Mouse (Mus musculus): ENCODE measurements around the gene Rbpj.
"Not testable (repeated sequence)": the region's sequence is repeated elsewhere in the genome, so short reads cannot be mapped to it uniquely, and the experiment has no call there.

Rbpj gene

DNA sequence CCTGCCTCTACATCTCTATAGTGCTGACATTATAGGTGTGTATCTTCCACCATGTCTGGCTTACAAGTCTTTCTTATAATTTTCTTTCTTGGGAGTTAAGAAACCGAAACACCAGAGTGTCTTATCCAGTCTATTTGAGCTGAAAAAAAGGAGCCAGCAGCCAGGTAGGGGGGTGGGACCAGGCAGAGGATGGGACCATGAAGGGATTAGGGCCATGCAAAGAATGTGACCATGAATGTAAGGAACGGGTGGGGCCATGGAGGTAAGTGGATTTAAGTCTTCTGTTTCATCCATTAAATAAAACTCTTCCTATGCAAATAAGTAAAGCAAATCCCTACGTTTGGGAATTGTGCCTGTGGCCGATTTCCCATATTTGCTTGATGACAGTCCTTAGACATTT, 78.0 kb downstream of the Rbpj start:
- ATAC-seq (ENCODE audit: insufficient number of reproducible peaks, low FRiP score, low TSS enrichment): no peak

DNA sequence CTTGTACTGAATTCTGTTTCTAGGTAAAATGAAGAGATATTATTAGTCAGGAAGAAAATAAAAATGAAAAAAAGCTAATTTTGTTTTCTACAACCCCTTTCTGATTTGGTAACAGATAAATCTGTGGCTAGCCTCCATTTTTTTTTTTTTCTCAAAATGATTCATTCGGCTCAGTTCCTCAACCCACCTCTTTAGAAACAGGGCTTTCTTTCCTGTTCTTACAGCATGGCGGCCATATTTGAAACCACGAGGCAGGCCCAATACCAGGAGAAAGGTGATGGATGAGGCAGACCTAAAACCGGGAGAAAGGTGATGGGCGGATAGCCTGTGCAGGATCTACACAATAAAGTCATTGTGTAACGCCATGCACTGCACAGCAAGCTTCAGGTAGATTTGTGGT, 80.5 kb downstream of the Rbpj start:
- ATAC-seq (ENCODE audit: insufficient number of reproducible peaks, low FRiP score, low TSS enrichment): no peak

DNA sequence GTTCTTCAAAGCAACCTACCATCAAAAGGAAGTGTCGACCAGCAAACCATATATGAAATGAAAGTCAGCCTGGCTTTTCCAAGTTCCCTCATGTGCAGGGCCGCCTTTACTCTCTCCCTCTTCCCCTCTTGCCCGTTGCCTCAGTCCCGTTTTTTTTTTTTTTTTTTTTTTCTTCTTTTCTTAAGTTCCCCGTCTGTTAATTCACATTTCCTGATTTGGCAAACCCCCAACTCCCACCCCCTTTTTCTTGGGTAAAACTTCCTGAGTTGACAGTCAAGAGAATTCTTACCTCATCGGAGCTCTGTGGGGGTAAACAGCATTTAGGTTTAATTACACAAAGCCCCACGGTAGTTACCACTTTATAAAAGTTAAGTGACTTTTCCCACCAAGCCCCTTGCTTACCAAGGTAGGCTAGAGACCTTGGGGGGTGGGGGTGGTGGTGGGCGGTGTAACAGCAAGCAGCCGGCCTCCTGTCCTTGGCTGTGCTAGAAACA, 81.1 kb downstream of the Rbpj start:
- ATAC-seq (ENCODE audit: insufficient number of reproducible peaks, low FRiP score, low TSS enrichment): no peak

DNA sequence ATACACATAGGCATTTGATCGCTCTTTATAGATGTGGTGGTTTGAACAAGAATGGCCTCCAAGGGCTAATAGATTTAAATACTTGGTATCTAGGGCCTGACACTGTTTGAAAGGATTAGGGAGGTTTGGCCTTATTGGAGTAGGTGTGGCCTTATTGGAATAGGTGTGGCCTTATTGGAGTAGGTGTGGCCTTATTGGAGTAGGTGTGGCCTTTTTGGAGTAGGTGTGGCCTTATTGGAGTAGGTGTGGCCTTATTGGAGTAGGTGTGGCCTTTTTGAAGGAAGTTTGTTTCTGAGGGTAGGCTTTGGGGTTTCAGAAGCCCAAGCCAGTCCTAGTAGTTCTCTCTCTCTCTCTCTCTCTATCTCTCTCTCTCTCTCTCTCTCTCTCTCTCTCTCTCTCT, 84.4 kb downstream of the Rbpj start:
- not testable (repeated sequence) for ATAC-seq (ENCODE audit: insufficient number of reproducible peaks, low FRiP score, low TSS enrichment)

DNA sequence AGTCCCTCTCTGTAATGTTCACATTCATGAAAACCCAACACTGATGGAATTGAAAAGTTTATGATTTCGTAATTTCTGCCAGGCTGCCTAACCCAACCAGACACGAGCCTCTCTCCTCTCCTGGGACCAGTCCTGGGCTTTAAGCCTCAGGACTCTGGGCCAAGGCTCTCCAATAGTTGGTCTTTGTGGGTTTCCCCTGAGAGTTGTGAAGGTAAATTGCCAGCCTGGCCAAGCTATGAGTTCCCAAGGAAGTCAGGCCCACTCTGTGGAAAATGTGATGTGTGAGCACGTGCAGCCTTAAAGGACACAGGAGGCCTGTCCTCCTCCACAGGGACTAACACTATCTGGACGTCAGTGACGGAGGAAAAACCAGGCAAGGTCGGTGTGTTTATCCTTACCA, 85.4 kb downstream of the Rbpj start:
- ATAC-seq (ENCODE audit: insufficient number of reproducible peaks, low FRiP score, low TSS enrichment): no peak

DNA sequence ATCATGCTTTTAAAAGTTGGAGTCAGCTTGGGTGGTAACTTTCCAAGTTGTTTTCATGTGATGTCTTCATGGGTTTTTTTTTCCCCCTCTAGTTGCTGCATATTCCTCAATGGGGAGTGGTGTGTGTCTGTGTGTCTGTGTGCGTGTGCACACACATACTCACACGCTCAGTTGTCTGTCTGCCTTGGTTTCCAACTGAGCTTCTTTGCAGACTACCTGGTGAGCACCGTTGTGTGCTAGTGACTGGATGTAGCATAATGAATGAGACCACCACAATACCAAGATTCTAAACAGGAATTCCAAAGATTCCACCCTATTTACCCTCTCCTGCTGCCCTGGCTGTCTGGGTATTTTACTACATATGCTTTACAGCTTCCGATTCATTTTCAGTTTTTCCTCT, 86.0 kb downstream of the Rbpj start:
- ATAC-seq (ENCODE audit: insufficient number of reproducible peaks, low FRiP score, low TSS enrichment): no peak

DNA sequence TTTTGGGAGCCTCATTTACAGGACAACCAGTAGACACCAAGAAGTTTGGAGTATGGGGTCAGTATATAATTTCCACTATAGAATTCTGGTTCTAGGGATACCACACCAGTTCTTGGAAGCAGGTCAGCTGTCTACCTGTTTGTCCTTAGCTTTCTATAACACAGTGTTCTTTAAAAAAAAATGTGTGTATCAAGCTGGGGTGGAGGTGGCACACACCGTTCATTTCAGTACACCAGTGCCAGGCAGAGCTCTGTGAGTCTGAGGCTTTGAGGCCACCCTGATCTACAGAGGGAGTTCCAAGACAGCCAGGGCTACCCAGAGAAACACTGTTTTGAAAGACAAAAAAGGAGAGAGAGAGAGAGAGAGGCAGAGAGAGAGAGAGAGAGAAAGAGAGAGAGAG, 87.3 kb downstream of the Rbpj start:
- ATAC-seq (ENCODE audit: insufficient number of reproducible peaks, low FRiP score, low TSS enrichment): no peak

DNA sequence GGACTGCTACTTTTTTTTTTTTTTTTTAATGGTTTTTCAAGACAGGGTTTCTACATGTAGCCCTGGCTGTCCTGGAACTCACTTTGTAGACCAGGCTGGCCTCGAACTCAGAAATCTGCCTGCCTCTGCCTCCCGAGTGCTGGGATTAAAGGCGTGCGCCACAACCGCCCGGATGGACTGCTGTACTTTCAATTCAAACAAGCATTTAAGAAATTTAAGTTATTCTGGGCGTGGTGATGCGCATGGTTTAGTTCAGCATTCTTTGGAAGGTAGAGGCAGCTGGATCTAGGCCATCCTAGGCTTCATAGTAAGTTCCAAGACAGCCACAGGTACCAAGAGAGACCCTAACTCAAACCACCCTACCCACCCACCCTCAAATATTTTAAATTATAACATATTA, 88.2 kb downstream of the Rbpj start:
- no peak for ATAC-seq (ENCODE audit: insufficient number of reproducible peaks, low FRiP score, low TSS enrichment)

DNA sequence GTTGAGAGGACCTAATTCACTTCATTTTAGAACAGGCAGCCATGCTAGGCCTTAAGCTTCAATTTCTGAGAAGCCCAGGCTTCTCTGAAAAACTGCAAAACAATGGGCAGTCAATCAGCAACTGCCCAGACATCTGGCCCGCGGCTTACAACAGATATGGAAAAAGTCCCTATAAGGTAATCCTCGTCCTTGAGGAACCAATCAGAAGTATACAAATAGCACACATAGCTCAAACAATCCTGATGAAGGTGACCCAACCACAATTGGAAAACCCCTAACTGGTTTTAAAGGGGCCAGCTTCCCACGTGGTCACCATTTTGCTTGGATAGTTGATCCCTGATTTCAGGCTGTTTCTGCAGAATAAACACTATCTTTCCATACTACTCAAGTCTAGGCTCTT, 89.0 kb downstream of the Rbpj start:
- ATAC-seq (ENCODE audit: insufficient number of reproducible peaks, low FRiP score, low TSS enrichment): no peak

DNA sequence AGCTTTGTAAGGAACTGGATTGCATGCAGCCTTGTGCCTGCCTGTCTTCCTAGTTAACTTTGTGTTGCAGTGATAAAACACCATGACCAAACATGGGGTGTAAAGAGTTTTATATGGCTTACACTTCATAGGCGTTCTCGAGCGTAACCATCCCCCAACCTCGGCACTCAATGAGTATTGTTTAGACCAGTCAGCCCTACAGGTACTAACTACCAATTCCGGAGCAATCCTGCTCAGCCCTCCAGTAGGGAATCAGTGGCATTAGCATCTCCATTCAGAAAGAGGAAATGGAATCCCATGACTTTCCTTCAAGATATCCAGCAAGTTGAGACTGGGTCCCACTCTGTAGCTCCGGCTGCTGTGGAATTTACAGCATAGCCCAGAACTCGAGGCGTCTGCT, 89.5 kb downstream of the Rbpj start:
- no peak for ATAC-seq (ENCODE audit: insufficient number of reproducible peaks, low FRiP score, low TSS enrichment)

DNA sequence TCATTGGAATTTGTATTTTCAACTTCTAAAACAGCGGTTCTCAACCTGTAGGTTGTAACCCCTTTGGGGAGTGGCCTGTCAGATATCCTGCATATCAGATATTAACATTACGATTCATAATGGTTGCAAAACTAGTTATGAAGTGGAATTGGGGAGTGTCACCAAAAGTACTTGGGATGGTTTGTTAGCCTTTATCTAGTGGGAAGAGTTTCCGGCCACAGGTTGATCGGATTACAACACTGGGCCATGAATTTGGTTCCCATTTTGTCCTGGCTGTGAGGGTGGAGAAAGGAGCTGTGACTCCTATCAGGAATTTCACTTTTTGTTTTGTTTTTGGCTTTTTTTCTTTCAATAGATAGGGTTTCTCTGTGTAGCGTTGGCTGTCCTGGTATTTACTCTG, 90.0 kb downstream of the Rbpj start:
- no peak for ATAC-seq (ENCODE audit: insufficient number of reproducible peaks, low FRiP score, low TSS enrichment)

DNA sequence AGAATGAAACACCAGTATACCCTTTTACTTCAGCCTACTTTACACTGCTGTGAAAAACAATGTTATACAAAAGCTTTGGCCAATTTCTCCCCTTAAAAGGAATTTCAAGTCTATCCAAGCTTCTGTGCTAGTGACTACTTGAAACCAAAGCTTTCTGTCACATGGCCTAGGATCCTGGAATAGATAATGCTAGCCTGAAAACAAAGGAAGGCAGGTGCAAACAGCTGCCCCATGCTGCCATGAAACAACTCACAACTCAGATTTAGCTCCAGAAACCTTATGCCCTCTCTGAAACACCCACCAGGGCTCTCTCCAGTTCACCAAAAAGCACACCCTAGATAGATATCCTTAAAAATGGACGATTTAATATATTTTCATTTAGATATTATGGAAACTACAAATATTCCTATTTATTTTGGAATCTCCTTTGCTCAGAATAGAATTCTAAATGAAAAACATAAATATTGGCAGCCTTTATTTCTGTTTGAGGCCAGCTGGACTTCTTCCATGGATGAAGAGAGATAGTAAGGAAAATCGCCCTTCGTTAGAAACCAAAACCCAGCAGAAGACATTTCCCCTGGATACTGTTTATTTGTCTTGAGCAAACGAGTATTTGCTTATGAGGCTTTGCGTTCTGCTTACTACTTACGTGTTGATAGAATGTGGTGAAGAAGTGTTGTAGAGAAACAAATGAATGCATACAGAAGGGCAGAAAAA, 91.8 kb downstream of the Rbpj start:
- no peak for ATAC-seq (ENCODE audit: insufficient number of reproducible peaks, low FRiP score, low TSS enrichment)

DNA sequence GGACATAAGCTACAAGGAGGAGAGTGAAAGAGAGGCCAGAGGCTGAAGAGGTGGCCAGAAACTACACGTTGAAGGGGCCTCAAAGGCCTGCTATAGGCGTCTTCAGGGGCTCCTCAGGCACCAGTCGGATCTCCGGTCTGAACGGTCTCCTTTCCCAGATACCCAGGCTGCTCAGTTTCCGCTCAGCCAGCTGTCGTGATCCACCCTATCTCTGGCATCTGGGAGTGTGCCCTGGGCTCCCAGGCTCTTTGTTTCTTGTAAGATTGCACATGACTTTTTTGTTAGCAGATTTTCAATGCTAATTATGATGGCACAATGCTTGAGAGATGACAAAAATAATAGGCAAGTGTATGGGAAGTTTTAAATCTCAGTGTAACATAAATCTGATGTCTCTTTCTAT, 95.2 kb downstream of the Rbpj start:
- no peak for ATAC-seq (ENCODE audit: insufficient number of reproducible peaks, low FRiP score, low TSS enrichment)

DNA sequence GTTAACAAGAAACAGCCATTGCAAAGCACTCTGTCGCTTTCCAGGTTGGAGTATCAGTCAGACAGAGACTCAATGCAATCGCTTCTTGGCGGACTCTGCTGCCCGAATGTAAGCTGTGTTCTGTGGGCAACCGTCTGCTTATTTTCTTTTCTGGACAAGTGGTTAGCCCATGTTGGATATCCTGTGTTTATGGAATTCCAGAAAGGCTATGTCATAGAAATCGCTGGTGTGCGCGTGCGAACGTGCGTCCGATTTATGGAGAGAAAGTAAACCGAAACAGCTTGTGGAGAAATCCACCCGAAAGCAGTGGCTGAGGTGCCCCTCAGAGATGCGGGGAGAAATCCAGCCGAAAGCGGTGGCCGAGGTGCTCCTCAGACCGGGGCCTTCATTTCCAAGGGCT, 98.4 kb downstream of the Rbpj start:
- ATAC-seq (ENCODE audit: insufficient number of reproducible peaks, low FRiP score, low TSS enrichment): no peak

DNA sequence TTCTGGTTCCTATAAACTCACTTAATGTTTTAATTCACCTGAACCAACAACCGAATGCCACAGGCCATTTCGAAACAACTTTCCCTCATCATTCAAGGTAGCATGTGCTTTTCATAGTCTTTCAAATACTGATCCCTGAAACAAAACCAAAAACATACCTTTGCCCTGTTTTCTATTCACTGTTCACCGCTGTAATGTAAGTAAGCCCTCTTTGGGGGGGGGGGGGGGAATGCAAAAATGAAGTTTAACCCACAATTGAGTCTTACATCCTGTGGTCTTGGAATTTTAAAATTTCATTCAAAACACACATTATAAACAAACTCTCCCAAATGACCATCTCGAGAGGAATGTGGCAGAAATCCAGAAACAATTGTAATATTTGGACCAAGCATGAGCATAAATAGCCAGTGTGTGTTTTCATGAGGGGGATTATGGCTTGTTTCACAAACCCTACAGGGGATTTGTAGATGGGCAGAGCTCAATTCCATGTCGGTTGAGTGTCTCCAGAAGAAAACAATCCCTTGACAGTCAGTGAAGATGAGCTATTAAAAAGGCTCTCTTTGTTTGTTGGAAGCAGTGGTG, 99.4 kb downstream of the Rbpj start:
- no peak for ATAC-seq (ENCODE audit: insufficient number of reproducible peaks, low FRiP score, low TSS enrichment)

DNA sequence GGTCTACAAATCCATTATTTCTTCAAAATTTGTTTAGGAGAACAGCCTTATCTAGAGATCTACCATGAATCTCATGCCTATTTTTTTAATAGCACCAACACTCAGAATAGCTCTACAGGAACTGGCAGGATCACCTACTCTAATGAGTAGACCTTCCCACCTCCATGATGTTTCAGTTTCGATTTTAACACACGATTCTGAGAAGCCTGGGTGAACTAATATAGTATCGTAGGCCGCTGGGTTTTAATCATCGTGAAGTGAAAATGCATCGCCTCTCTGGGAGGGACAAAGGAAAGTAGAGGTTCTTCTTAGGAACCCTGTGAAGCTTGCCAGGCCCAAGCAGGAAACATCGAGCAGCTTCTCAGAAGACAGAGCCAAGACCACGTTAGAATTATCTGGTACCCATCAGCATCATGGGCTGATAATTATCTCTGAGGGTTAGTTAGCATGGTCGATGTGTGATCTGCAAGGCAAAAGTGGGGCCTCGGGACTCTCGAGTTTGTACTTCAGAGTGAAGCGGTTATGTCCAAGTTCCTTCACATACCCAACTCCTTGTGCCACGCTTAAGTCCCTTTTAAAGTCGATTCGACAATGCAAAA, 100.6 kb downstream of the Rbpj start:
- ATAC-seq (ENCODE audit: insufficient number of reproducible peaks, low FRiP score, low TSS enrichment): no peak

DNA sequence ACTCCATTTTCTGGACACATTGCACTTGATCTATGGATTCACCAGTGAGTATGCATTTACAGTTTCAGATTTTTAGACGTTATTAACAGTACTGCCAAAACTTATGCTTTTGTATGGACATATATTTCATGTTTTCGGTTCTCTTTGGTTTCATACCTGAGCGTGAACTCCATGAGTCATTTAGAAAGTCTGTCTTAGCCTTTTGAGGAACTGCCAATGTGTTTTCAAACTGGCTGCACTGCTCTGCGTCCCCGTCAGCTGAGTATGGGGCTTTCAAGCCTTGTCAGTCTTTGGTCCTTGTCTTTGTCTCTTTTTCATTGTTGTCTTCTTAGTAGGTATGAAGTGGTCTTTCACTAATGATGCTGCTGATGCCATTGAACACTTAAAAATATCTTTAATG, 106.5 kb downstream of the Rbpj start:
- no peak for ATAC-seq (ENCODE audit: insufficient number of reproducible peaks, low FRiP score, low TSS enrichment)

DNA sequence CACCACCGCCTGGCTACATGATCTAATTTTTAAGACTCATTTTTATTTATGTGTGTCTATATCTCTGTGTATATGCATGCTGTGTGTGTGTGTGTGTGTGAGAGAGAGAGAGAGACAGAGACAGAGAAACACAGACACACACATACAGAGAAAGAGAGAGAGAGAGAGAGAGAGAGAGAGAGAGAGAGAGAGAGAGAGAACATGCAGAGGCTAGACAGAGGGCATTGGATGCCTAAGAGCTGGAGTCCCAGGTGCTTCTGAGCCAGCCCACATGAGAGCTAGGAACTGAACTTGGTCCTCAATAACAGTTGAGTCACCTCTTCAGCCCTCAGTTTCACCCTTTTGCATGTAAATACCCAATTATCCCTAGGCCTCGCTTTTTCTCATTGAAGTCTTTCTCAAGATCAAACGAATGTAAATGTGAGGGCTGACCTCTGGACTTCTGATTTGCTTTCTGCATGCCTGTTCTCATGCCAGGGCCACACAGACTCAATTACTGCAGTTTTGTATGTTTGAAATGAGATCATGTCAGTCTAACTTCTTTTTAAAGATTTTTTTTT, 109.0 kb downstream of the Rbpj start:
- no peak for ATAC-seq (ENCODE audit: insufficient number of reproducible peaks, low FRiP score, low TSS enrichment)

DNA sequence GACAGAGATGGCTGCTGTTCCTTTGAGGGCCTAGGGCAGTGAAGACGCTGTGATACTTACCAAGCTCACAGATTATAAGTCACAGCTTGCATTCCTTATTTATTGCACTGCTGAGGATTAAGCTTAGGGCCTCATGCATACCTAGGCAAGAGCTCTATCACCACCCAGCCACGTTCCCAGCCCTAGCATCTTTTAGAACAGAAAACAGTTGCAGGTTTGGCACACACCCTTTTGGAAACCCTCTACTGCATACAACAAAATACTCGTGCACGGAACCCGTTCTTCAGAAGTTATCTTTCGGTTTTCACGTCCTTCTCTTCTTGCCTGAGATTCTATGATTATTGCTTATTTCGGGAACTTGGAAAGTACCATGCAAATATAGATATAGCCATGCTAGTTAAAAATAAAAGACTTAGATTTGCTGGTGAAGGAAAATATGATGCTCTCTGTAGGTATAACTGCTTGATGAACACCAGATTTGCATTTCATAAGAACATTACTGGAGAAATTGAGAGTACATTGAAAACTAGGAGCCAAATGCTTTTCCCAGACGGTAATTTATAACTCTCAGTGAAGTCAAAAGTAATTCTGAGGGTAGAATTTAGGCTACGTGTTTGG, 111.4 kb downstream of the Rbpj start:
- no peak for ATAC-seq (ENCODE audit: insufficient number of reproducible peaks, low FRiP score, low TSS enrichment)

DNA sequence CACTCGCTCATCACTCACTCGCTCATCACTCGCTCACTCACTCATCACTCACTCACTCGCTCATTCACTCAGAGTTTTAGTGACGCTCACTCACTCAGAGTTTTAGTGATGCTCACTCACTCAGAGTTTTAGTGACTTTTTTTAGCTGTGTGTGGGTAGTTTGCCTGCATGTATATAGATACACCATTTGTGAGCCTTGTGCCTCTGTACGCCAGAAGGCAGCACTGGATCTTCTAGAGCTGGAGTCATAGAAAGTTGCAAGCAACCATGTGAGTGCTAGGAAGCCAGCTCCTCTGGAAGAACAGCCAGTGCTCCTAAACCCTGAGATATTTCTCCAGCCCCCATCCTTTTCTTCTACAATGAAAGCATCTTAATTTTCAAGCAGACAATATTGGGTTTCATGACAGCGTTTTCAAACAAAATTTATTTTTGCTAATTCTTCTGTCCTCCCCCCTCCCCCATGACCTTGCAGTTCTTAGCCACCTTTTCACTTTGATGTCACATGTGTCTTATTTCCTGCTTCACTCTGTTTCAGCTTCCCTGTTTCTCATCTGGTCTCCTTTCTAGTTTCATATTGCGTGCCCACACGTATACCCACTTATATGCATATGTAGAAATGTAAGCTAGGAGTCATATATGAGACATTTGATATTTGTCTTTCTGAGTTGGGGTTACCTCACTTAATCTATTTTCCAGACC, 118.3 kb downstream of the Rbpj start:
- no peak for ATAC-seq (ENCODE audit: insufficient number of reproducible peaks, low FRiP score, low TSS enrichment)
